Mouse (Mus musculus): ENCODE measurements around the gene Dlec1.

DNA sequence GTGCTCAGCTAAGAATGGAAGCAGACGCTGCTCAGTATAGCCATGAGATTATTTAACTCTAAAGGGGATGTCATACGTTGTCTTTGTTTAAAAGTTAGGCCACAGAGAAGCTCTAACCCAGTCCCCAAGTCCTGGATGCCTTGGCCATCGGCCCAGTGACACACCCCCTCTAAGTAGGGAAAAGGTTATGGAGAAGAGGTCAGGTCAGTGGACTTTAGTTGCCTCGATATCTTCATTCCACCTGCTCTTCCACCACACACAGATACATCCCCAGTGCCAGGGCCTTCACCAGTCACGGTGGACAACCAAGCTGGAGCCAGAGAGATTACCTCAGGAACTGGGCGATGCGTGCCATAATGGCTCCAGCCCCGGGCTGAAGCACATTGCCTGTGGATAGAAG, 53.1 kb downstream of the Dlec1 start:
- TF ChIP-seq EP300 (IDR thresholded peaks at IDR 0.05) (no peak), CTCF (IDR thresholded peaks at IDR 0.05) (no peak)

Measured in lung, postnatal 0 days (tissue).